Mouse (Mus musculus): ENCODE measurements around the gene Tal1.

Tal1 gene

GRCm38 (mm10) chr4:115056371-115056920 lies at the start of gene Tal1:
Tal1 (plus strand) TSS chr4:115056426.
- no peak for ATAC-seq (ENCODE audit: low TSS enrichment)

- ATAC-seq (ENCODE audit: low TSS enrichment): no peak
Observed at GRCm38 (mm10) chr4:115014276-115014675, 42.0 kb upstream of the Tal1 start.

- peak; percentile 91 for ATAC-seq (ENCODE audit: low TSS enrichment)
Observed at GRCm38 (mm10) chr4:115019997-115020396, 36.2 kb upstream of the Tal1 start.

GRCm38 (mm10) chr4:115035043-115035442 lies 21.2 kb upstream of the Tal1 start:
- no peak for ATAC-seq (ENCODE audit: low TSS enrichment)

- peak; percentile 85 for ATAC-seq (ENCODE audit: low TSS enrichment)
Observed at GRCm38 (mm10) chr4:115038242-115038641, 18.0 kb upstream of the Tal1 start.

- no peak for ATAC-seq (ENCODE audit: low TSS enrichment)
Observed at GRCm38 (mm10) chr4:115045621-115046020, 10.6 kb upstream of the Tal1 start.

- no peak for ATAC-seq (ENCODE audit: low TSS enrichment)
Observed at GRCm38 (mm10) chr4:115047750-115048149, 8.5 kb upstream of the Tal1 start.

- ATAC-seq (ENCODE audit: low TSS enrichment): no peak
Observed at GRCm38 (mm10) chr4:115048190-115048589, 8.0 kb upstream of the Tal1 start.

GRCm38 (mm10) chr4:115051245-115051644 lies 5.0 kb upstream of the Tal1 start:
- ATAC-seq (ENCODE audit: low TSS enrichment): no peak

- no peak for ATAC-seq (ENCODE audit: low TSS enrichment)
Observed at GRCm38 (mm10) chr4:115052343-115053005, 3.8 kb upstream of the Tal1 start.

- ATAC-seq (ENCODE audit: low TSS enrichment): no peak
Observed at GRCm38 (mm10) chr4:115055044-115055443, 1.2 kb upstream of the Tal1 start.

GRCm38 (mm10) chr4:115055691-115056090 lies 535 bp upstream of the Tal1 start:
- no peak for ATAC-seq (ENCODE audit: low TSS enrichment)

GRCm38 (mm10) chr4:115056921-115057673 lies 871 bp downstream of the Tal1 start:
- ATAC-seq (ENCODE audit: low TSS enrichment): peak; percentile 38; the same call in 1 of the 2 replicates

GRCm38 (mm10) chr4:115057674-115058316 lies 1.6 kb downstream of the Tal1 start:
- ATAC-seq (ENCODE audit: low TSS enrichment): no peak

- ATAC-seq (ENCODE audit: low TSS enrichment): no peak
Observed at GRCm38 (mm10) chr4:115058317-115058761, 2.1 kb downstream of the Tal1 start.

- ATAC-seq (ENCODE audit: low TSS enrichment): no peak
Observed at GRCm38 (mm10) chr4:115058871-115059590, 2.8 kb downstream of the Tal1 start.

- ATAC-seq (ENCODE audit: low TSS enrichment): no peak
Observed at GRCm38 (mm10) chr4:115059871-115060270, 3.6 kb downstream of the Tal1 start.

GRCm38 (mm10) chr4:115060753-115061152 lies 4.5 kb downstream of the Tal1 start:
- ATAC-seq (ENCODE audit: low TSS enrichment): no peak

- no peak for ATAC-seq (ENCODE audit: low TSS enrichment)
Observed at GRCm38 (mm10) chr4:115062540-115062874, 6.3 kb downstream of the Tal1 start.

GRCm38 (mm10) chr4:115062875-115063517 lies 6.8 kb downstream of the Tal1 start:
- ATAC-seq (ENCODE audit: low TSS enrichment): 0 out of 2 replicates have a peak, but pooled peaks have one; percentile 31

GRCm38 (mm10) chr4:115063518-115064239 lies 7.5 kb downstream of the Tal1 start:
- ATAC-seq (ENCODE audit: low TSS enrichment): no peak
